Mouse (Mus musculus): ENCODE measurements around the gene Gramd4. TPM values are rescaled to one million over a fixed set of nuclear protein-coding genes. Genes with fewer than 3 reads are reported as not detected.

Gramd4 gene
- polyA plus RNA-seq, 1 experiment from 2014 or later, result 1.2 TPM

- H3K79me2 ChIP-seq (ENCODE audit: inconsistent target), result no peaks in the 10 kb centered on the region
- H3K27ac ChIP-seq, result no peak overlapping the region
- H3K4me3 ChIP-seq (ENCODE audit: inconsistent target), result no peak overlapping the region
- 93% methylated on average over 13 of the region's 15 CpGs for WGBS (ENCODE audit: missing documents)
- H3K36me3 ChIP-seq (ENCODE audit: inconsistent target), result no peaks in the 10 kb centered on the region
These were observed 59.9 kb downstream of the Gramd4 start for GRCm38 (mm10) chr15:86117115-86118100.

GRCm38 (mm10) chr15:86119186-86119585, 61.7 kb downstream of the Gramd4 start:
- 98% methylated on average over 7 of the region's 7 CpGs for WGBS (ENCODE audit: missing documents)
- H3K4me3 ChIP-seq (ENCODE audit: inconsistent target), result no peak overlapping the region
- H3K27ac ChIP-seq, result no peak overlapping the region
- H3K36me3 ChIP-seq (ENCODE audit: inconsistent target), result no peaks in the 10 kb centered on the region
- no peaks in the 10 kb centered on the region for H3K79me2 ChIP-seq (ENCODE audit: inconsistent target)

- no peak overlapping the region for H3K4me3 ChIP-seq (ENCODE audit: inconsistent target)
- H3K27ac ChIP-seq, result no peak overlapping the region
- 95% methylated on average over 9 of the region's 9 CpGs for WGBS (ENCODE audit: missing documents)
- H3K36me3 ChIP-seq (ENCODE audit: inconsistent target), result no peaks in the 10 kb centered on the region
- no peaks in the 10 kb centered on the region for H3K79me2 ChIP-seq (ENCODE audit: inconsistent target)
These were observed 64.9 kb downstream of the Gramd4 start for GRCm38 (mm10) chr15:86122261-86122949.

GRCm38 (mm10) chr15:86123409-86123808, 65.9 kb downstream of the Gramd4 start:
- 62% methylated on average over 3 of the region's 4 CpGs for WGBS (ENCODE audit: missing documents)
- Histone ChIP-seq H3K36me3 (ENCODE audit: inconsistent target) (no peaks in the 10 kb centered on the region), H3K4me3 (ENCODE audit: inconsistent target) (no peak overlapping the region), H3K79me2 (ENCODE audit: inconsistent target) (no peaks in the 10 kb centered on the region), H3K27ac (no peak overlapping the region)

GRCm38 (mm10) chr15:86124359-86124758, 66.9 kb downstream of the Gramd4 start:
- no peaks in the 10 kb centered on the region for H3K79me2 ChIP-seq (ENCODE audit: inconsistent target)
- WGBS (ENCODE audit: missing documents), result 100% methylated on average over 1 of the region's 1 CpGs
- H3K27ac ChIP-seq, result no peak overlapping the region
- H3K4me3 ChIP-seq (ENCODE audit: inconsistent target), result no peak overlapping the region
- no peaks in the 10 kb centered on the region for H3K36me3 ChIP-seq (ENCODE audit: inconsistent target)

GRCm38 (mm10) chr15:86129036-86129435, 71.5 kb downstream of the Gramd4 start:
- WGBS (ENCODE audit: missing documents), result 97% methylated on average over 3 of the region's 3 CpGs
- H3K36me3 ChIP-seq (ENCODE audit: inconsistent target), result no peaks in the 10 kb centered on the region

GRCm38 (mm10) chr15:86130657-86131056, 73.2 kb downstream of the Gramd4 start:
- WGBS (ENCODE audit: missing documents), result 94% methylated on average over 10 of the region's 10 CpGs
- Histone ChIP-seq H3K36me3 (ENCODE audit: inconsistent target) (no peaks in the 10 kb centered on the region), H3K27ac (no peak overlapping the region)

More at GRCm38 (mm10) chr15:86129036-86129435, 71.5 kb downstream of the Gramd4 start:
- Histone ChIP-seq H3K79me2 (ENCODE audit: inconsistent target) (no peaks in the 10 kb centered on the region), H3K4me3 (ENCODE audit: inconsistent target) (no peak overlapping the region), H3K27ac (no peak overlapping the region)

GRCm38 (mm10) chr15:86134941-86135783, 77.7 kb downstream of the Gramd4 start:
- WGBS (ENCODE audit: missing documents), result 59% methylated on average over 18 of the region's 18 CpGs
- Histone ChIP-seq H3K4me3 (ENCODE audit: inconsistent target) (no peak overlapping the region), H3K79me2 (ENCODE audit: inconsistent target) (no peaks in the 10 kb centered on the region), H3K36me3 (ENCODE audit: inconsistent target) (peaks cover 11% of the 10 kb centered on the region; the same call in 1 of the 2 replicates), H3K27ac (no peak overlapping the region)

More at GRCm38 (mm10) chr15:86130657-86131056, 73.2 kb downstream of the Gramd4 start:
- Histone ChIP-seq H3K4me3 (ENCODE audit: inconsistent target) (no peak overlapping the region), H3K79me2 (ENCODE audit: inconsistent target) (no peaks in the 10 kb centered on the region)

GRCm38 (mm10) chr15:86137638-86138037, 80.1 kb downstream of the Gramd4 start:
- no peak overlapping the region for H3K27ac ChIP-seq
- 62% methylated on average over 4 of the region's 4 CpGs for WGBS (ENCODE audit: missing documents)
- H3K4me3 ChIP-seq (ENCODE audit: inconsistent target), result no peak overlapping the region
- H3K36me3 ChIP-seq (ENCODE audit: inconsistent target), result peaks cover 36% of the 10 kb centered on the region
- H3K79me2 ChIP-seq (ENCODE audit: inconsistent target), result no peaks in the 10 kb centered on the region

- Histone ChIP-seq H3K4me3 (ENCODE audit: inconsistent target) (no peak overlapping the region), H3K79me2 (ENCODE audit: inconsistent target) (no peaks in the 10 kb centered on the region; the same call in 1 of the 2 replicates), H3K36me3 (ENCODE audit: inconsistent target) (peaks cover 60% of the 10 kb centered on the region), H3K27ac (no peak overlapping the region)
- 65% methylated on average over 10 of the region's 10 CpGs for WGBS (ENCODE audit: missing documents)
These were observed 82.8 kb downstream of the Gramd4 start for GRCm38 (mm10) chr15:86140323-86140722.

- no peak overlapping the region for H3K27ac ChIP-seq
- 86% methylated on average over 7 of the region's 7 CpGs for WGBS (ENCODE audit: missing documents)
- peaks cover 97% of the 10 kb centered on the region for H3K36me3 ChIP-seq (ENCODE audit: inconsistent target)
These were observed 87.1 kb downstream of the Gramd4 start for GRCm38 (mm10) chr15:86144577-86144976.

GRCm38 (mm10) chr15:86145046-86145445, 87.6 kb downstream of the Gramd4 start:
- Histone ChIP-seq H3K4me3 (ENCODE audit: inconsistent target) (no peak overlapping the region), H3K79me2 (ENCODE audit: inconsistent target) (peaks cover 32% of the 10 kb centered on the region; the same call in 1 of the 2 replicates), H3K36me3 (ENCODE audit: inconsistent target) (peaks cover 97% of the 10 kb centered on the region), H3K27ac (no peak overlapping the region)
- 94% methylated on average over 7 of the region's 7 CpGs for WGBS (ENCODE audit: missing documents)

More at GRCm38 (mm10) chr15:86144577-86144976, 87.1 kb downstream of the Gramd4 start:
- H3K4me3 ChIP-seq (ENCODE audit: inconsistent target), result no peak overlapping the region
- H3K79me2 ChIP-seq (ENCODE audit: inconsistent target), result peaks cover 27% of the 10 kb centered on the region; the same call in 1 of the 2 replicates

GRCm38 (mm10) chr15:86146922-86147321, 89.4 kb downstream of the Gramd4 start:
- Histone ChIP-seq H3K27ac (no peak overlapping the region), H3K79me2 (ENCODE audit: inconsistent target) (peaks cover 51% of the 10 kb centered on the region; the same call in 1 of the 2 replicates), H3K4me3 (ENCODE audit: inconsistent target) (no peak overlapping the region), H3K36me3 (ENCODE audit: inconsistent target) (peaks cover 97% of the 10 kb centered on the region)
- 97% methylated on average over 8 of the region's 8 CpGs for WGBS (ENCODE audit: missing documents)

- H3K4me3 ChIP-seq (ENCODE audit: inconsistent target), result no peak overlapping the region
- peaks cover 84% of the 10 kb centered on the region; the same call in 1 of the 2 replicates for H3K79me2 ChIP-seq (ENCODE audit: inconsistent target)
- 98% methylated on average over 4 of the region's 4 CpGs for WGBS (ENCODE audit: missing documents)
- H3K27ac ChIP-seq, result no peak overlapping the region
- peaks cover 95% of the 10 kb centered on the region for H3K36me3 ChIP-seq (ENCODE audit: inconsistent target)
These were observed 93.1 kb downstream of the Gramd4 start for GRCm38 (mm10) chr15:86150593-86150992.
